Mouse (Mus musculus) erythroblast, embryonic 14.5 days (primary cell): ENCODE measurements around the gene Ccdc116.
"Not testable (repeated sequence)": the region's sequence is repeated elsewhere in the genome, so short reads cannot be mapped to it uniquely, and the experiment has no call there.

Experiments used
- GATA1 ChIP-seq: IDR thresholded peaks from 2 replicates; pipeline ENCODE4 v1.6.1; 2012; ENCODE audit warnings: low read length, inconsistent platforms, mixed read lengths
- TAL1 ChIP-seq: IDR thresholded peaks from 3 replicates; pipeline ENCODE4 v1.6.1; 2012; ENCODE audit warnings: low read length, inconsistent platforms, mixed read lengths

GRCm38 (mm10) chr16:17165478-17165877, 18.4 kb upstream of the Ccdc116 start:
- TF ChIP-seq TAL1, GATA1: not testable (repeated sequence)
